Mouse (Mus musculus): ENCODE measurements around the gene Sh2d3c.

GRCm38 (mm10) chr2:32687562-32687961, 33.3 kb upstream of the Sh2d3c start:
- no peak for TF ChIP-seq MAX (IDR thresholded peaks at IDR 0.05; ENCODE audit: low read depth)
- no peak for TF ChIP-seq POLR2A (IDR thresholded peaks at IDR 0.05; ENCODE audit: insufficient read length, low read depth)
- no peak for TF ChIP-seq USF1 (IDR thresholded peaks at IDR 0.05; ENCODE audit: low read depth)
- no peak for TF ChIP-seq CEBPB (IDR thresholded peaks at IDR 0.05; ENCODE audit: insufficient read depth, poor library complexity, severe bottlenecking)
- TF ChIP-seq MYOD1 (IDR thresholded peaks at IDR 0.05; ENCODE audit: control insufficient read depth in 1 of 3, insufficient read length in 2 of 3, low read depth in 2 of 3), result no peak
- TF ChIP-seq E2F4 (IDR thresholded peaks at IDR 0.05; ENCODE audit: insufficient read depth), result no peak
- no peak for TF ChIP-seq POLR2AphosphoS2 (IDR thresholded peaks at IDR 0.05; ENCODE audit: insufficient read length, low read depth)
- no peak for TF ChIP-seq SRF (IDR thresholded peaks at IDR 0.05; ENCODE audit: control insufficient read depth, insufficient read length, low read depth)
- TF ChIP-seq REST (IDR thresholded peaks at IDR 0.05; ENCODE audit: insufficient read depth, insufficient read length), result no peak
- no peak for TF ChIP-seq TCF12 (IDR thresholded peaks at IDR 0.05; ENCODE audit: insufficient read depth, poor library complexity, severe bottlenecking)
- no peak for TF ChIP-seq MYOG (IDR thresholded peaks at IDR 0.05; ENCODE audit: control insufficient read depth in 1 of 3, insufficient read depth in 1 of 3, insufficient read length in 2 of 3, low read depth in 2 of 3)
- TF ChIP-seq TCF3 (IDR thresholded peaks at IDR 0.05; ENCODE audit: insufficient read length, low read depth), result no peak

Measured in myocyte (in vitro differentiated cells).